Mouse (Mus musculus): ENCODE results near the gene Shtn1.

Shtn1 gene

DNA sequence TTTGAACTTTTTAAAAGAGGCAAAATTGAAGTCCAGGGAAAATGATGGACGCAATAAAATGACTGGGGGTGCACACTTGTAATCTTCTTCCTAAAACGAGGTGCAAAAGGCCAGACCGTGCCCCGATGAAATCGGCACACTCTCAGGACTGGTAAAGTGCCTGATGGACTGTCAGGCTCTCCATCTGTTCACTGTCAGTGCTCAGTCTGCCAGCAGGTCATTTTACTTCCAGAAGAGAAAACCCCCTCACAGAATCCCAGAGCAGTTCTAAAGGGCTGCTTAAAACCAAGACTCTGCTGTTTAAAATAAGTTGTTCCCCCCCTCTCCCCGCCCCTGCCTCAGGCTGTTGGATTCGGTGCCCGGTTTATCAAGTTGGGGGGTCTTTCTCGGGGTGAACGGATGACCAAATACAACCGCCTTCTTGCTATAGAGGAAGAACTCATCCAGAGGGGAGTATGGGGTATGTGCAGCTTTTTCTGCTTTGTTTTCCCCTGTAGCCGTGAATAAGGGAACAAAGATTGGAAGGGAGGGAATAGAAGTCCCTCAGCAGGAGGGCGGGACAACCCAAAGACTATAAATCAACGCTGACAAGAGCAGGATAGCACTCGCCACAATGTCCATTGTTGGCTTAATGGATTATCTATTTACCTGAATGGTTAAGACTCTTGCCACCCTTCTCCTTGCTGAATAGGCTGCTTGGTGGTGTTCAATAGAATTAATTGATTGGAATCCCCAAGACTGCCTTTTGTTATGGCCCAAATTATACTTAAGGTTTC lies 107.0 kb downstream of the Shtn1 start:
- peak; percentile 22 for DNase-seq (ENCODE audit: low spot score)

DNA sequence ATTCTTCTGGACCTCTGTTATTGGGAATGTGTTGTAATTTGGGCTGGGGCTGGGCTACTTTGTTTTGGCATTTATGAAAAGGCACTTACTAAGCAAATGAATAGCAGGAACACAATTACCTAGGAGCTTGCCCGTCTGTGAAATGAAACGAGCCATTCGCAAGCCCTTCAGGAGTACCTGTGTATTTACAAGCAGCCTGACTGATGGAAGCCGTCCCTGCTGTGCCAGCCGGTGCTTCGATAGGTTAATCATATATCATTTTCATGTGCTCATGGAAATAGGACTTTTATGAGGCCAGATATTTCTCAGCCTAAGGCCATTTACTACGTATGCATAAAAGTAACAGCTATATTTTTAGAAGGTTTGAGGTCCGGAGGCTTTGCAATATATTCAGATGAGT lies 112.9 kb downstream of the Shtn1 start:
- DNase-seq (ENCODE audit: low spot score) = no peak

- DNase-seq (ENCODE audit: low spot score) = no peak
These were observed 121.1 kb downstream of the Shtn1 start for GRCm38 (mm10) chr19:58954779-58955178.

- DNase-seq (ENCODE audit: low spot score) = no peak
These were observed 123.7 kb downstream of the Shtn1 start for GRCm38 (mm10) chr19:58952236-58952635.

GRCm38 (mm10) chr19:58951521-58951920 lies 124.4 kb downstream of the Shtn1 start:
- DNase-seq (ENCODE audit: low spot score) = no peak

DNA sequence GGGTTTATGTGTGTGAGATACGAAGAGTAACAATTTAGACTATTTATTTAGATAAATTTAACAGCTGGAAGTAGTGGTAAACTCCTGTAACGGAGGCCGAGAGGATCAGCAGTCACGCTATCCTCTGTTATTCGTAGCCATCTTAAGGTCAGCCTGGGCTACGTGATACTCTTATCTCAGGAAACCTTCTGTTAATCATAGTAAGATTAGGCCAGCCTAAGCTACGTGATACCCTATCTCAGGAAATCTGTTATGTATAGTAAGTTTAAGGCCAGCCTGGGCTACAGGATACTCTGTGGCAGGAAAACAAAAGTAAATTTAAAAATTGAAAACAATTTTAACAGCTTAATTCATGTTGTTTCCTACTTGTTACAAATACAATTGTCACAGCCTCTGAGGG lies 129.9 kb downstream of the Shtn1 start:
- DNase-seq (ENCODE audit: low spot score) = no peak

GRCm38 (mm10) chr19:58942841-58943828 lies 132.8 kb downstream of the Shtn1 start, which contains the start of the genes Eno4 and Hspa12a:
Gene Eno4 (plus strand): TSS chr19:58943425.
Gene Hspa12a (minus strand): TSS chr19:58943654.
- peak; percentile 95 for DNase-seq (ENCODE audit: low spot score)

GRCm38 (mm10) chr19:58933062-58933461 lies 142.8 kb downstream of the Shtn1 start:
- no peak for DNase-seq (ENCODE audit: low spot score)

GRCm38 (mm10) chr19:58931081-58931800 lies 144.7 kb downstream of the Shtn1 start:
- no peak for DNase-seq (ENCODE audit: low spot score)

Data from yolk sac, embryonic 10.5 days (tissue).